Mouse (Mus musculus): Measurements from ENCODE around the gene Zfp36. TPM values are rescaled to one million over a fixed set of nuclear protein-coding genes. Genes with fewer than 3 reads are reported as not detected.
A peak's percentile ranks its signal among the peaks of the same experiment; 100 is the strongest.
"Not testable (repeated sequence)": the region's sequence is repeated elsewhere in the genome, so short reads cannot be mapped to it uniquely, and the experiment has no call there.

The Zfp36 gene
- polyA plus RNA-seq, 1 experiment from 2014 or later = 26.1 TPM

GRCm38 (mm10) chr7:28401030-28401429, 21.0 kb upstream of the Zfp36 start:
- Histone ChIP-seq H3K9me3 (replicated peaks; ENCODE audit: control insufficient read depth, low read length) (no peaks in the 10 kb centered on the region), H3K4me2 (ENCODE audit: low read depth, low read length) (no peak overlapping the region), H3K27ac (ENCODE audit: low read length) (no peak overlapping the region), H3K4me3 (replicated peaks; ENCODE audit: low read length) (no peak overlapping the region), H3K4me1 (ENCODE audit: control insufficient read depth, insufficient read depth, low read length) (no peaks in the 10 kb centered on the region), H3K9ac (ENCODE audit: low read length) (no peak overlapping the region), H3K36me3 (ENCODE audit: control insufficient read depth, insufficient read depth, low read length) (peaks cover 41% of the 10 kb centered on the region), H3K27me3 (ENCODE audit: control insufficient read depth, insufficient read depth, low read length) (no peaks in the 10 kb centered on the region)
- WGBS = 94% methylated on average over 1 of the region's 1 CpGs
- ATAC-seq (ENCODE audit: insufficient read depth, low FRiP score) = no peak

- peaks cover 23% of the 10 kb centered on the region for H3K36me3 ChIP-seq (ENCODE audit: control insufficient read depth, insufficient read depth, low read length)
- no peaks in the 10 kb centered on the region for H3K27me3 ChIP-seq (ENCODE audit: control insufficient read depth, insufficient read depth, low read length)
- no peak overlapping the region for H3K9ac ChIP-seq (ENCODE audit: low read length)
- peaks cover 2% of the 10 kb centered on the region; the same call in 1 of the 2 replicates for H3K4me1 ChIP-seq (ENCODE audit: control insufficient read depth, insufficient read depth, low read length)
- ATAC-seq (ENCODE audit: insufficient read depth, low FRiP score) = no peak
- no peak overlapping the region for H3K4me2 ChIP-seq (ENCODE audit: low read depth, low read length)
- H3K27ac ChIP-seq (ENCODE audit: low read length) = no peak overlapping the region
- H3K4me3 ChIP-seq (replicated peaks; ENCODE audit: low read length) = no peak overlapping the region
- H3K9me3 ChIP-seq (replicated peaks; ENCODE audit: control insufficient read depth, low read length) = no peaks in the 10 kb centered on the region
- WGBS = 90% methylated on average over 10 of the region's 10 CpGs
These were observed 18.8 kb upstream of the Zfp36 start for GRCm38 (mm10) chr7:28398696-28399340.

GRCm38 (mm10) chr7:28398000-28398399, 17.9 kb upstream of the Zfp36 start:
- WGBS = 58% methylated on average over 3 of the region's 3 CpGs
- Histone ChIP-seq H3K27ac (ENCODE audit: low read length) (no peak overlapping the region), H3K9me3 (replicated peaks; ENCODE audit: control insufficient read depth, low read length) (no peaks in the 10 kb centered on the region), H3K4me2 (ENCODE audit: low read depth, low read length) (no peak overlapping the region), H3K4me3 (replicated peaks; ENCODE audit: low read length) (no peak overlapping the region), H3K27me3 (ENCODE audit: control insufficient read depth, insufficient read depth, low read length) (no peaks in the 10 kb centered on the region), H3K4me1 (ENCODE audit: control insufficient read depth, insufficient read depth, low read length) (peaks cover 7% of the 10 kb centered on the region; the same call in 1 of the 2 replicates), H3K36me3 (ENCODE audit: control insufficient read depth, insufficient read depth, low read length) (peaks cover 17% of the 10 kb centered on the region), H3K9ac (ENCODE audit: low read length) (no peak overlapping the region)
- no peak for ATAC-seq (ENCODE audit: insufficient read depth, low FRiP score)

GRCm38 (mm10) chr7:28395425-28395824, 15.4 kb upstream of the Zfp36 start:
- Histone ChIP-seq H3K27ac (ENCODE audit: low read length) (no peak overlapping the region), H3K4me2 (ENCODE audit: low read depth, low read length) (no peak overlapping the region), H3K4me3 (replicated peaks; ENCODE audit: low read length) (no peak overlapping the region), H3K4me1 (ENCODE audit: control insufficient read depth, insufficient read depth, low read length) (peaks cover 14% of the 10 kb centered on the region), H3K9ac (ENCODE audit: low read length) (no peak overlapping the region), H3K36me3 (ENCODE audit: control insufficient read depth, insufficient read depth, low read length) (0 out of 2 replicates have a peak, but pooled peaks cover 16% of the 10 kb centered on the region), H3K27me3 (ENCODE audit: control insufficient read depth, insufficient read depth, low read length) (no peaks in the 10 kb centered on the region), H3K9me3 (replicated peaks; ENCODE audit: control insufficient read depth, low read length) (no peaks in the 10 kb centered on the region)
- WGBS = 92% methylated on average over 4 of the region's 4 CpGs
- no peak for ATAC-seq (ENCODE audit: insufficient read depth, low FRiP score)

- H3K4me2 ChIP-seq (ENCODE audit: low read depth, low read length) = peak overlapping the region; percentile 79
- WGBS = 4% methylated on average over 22 of the region's 22 CpGs
- H3K9me3 ChIP-seq (replicated peaks; ENCODE audit: control insufficient read depth, low read length) = no peaks in the 10 kb centered on the region
- no peaks in the 10 kb centered on the region for H3K27me3 ChIP-seq (ENCODE audit: control insufficient read depth, insufficient read depth, low read length)
- peaks cover 19% of the 10 kb centered on the region; the same call in 1 of the 2 replicates for H3K36me3 ChIP-seq (ENCODE audit: control insufficient read depth, insufficient read depth, low read length)
- peak overlapping the region; percentile 97 for H3K4me3 ChIP-seq (replicated peaks; ENCODE audit: low read length)
- ATAC-seq (ENCODE audit: insufficient read depth, low FRiP score) = 0 out of 2 replicates have a peak, but pooled peaks have one; percentile 2
- peak overlapping the region; percentile 91 for H3K9ac ChIP-seq (ENCODE audit: low read length)
- peak overlapping the region; percentile 84; the same call in 1 of the 2 replicates for H3K27ac ChIP-seq (ENCODE audit: low read length)
- peaks cover 14% of the 10 kb centered on the region for H3K4me1 ChIP-seq (ENCODE audit: control insufficient read depth, insufficient read depth, low read length)
These were observed 13.4 kb upstream of the Zfp36 start for GRCm38 (mm10) chr7:28393272-28393951.

- Histone ChIP-seq H3K4me1 (ENCODE audit: control insufficient read depth, insufficient read depth, low read length) (peaks cover 14% of the 10 kb centered on the region), H3K4me3 (replicated peaks; ENCODE audit: low read length) (peak within 1 kb of the TSS; percentile 97), H3K9me3 (replicated peaks; ENCODE audit: control insufficient read depth, low read length) (no peaks in the 10 kb centered on the region), H3K4me2 (ENCODE audit: low read depth, low read length) (peak within 1 kb of the TSS; percentile 79), H3K36me3 (ENCODE audit: control insufficient read depth, insufficient read depth, low read length) (peaks cover 15% of the 10 kb centered on the region; the same call in 1 of the 2 replicates), H3K9ac (ENCODE audit: low read length) (peak within 1 kb of the TSS; percentile 91), H3K27me3 (ENCODE audit: control insufficient read depth, insufficient read depth, low read length) (no peaks in the 10 kb centered on the region), H3K27ac (ENCODE audit: low read length) (peak within 1 kb of the TSS; percentile 84)
- under 1% methylated on average over 58 of the region's 58 CpGs for WGBS
- peak; percentile 97 for ATAC-seq (ENCODE audit: insufficient read depth, low FRiP score)
These were observed 12.6 kb upstream of the Zfp36 start, which contains the start of the genes Med29 and Paf1 for GRCm38 (mm10) chr7:28392429-28393271. Gene Med29 (minus strand): TSS chr7:28392708. Gene Paf1 (plus strand): TSS chr7:28392951.

- no peak overlapping the region for H3K27ac ChIP-seq (ENCODE audit: low read length)
- H3K27me3 ChIP-seq (ENCODE audit: control insufficient read depth, insufficient read depth, low read length) = no peaks in the 10 kb centered on the region
- H3K4me2 ChIP-seq (ENCODE audit: low read depth, low read length) = no peak overlapping the region
- no peak overlapping the region for H3K9ac ChIP-seq (ENCODE audit: low read length)
- H3K4me1 ChIP-seq (ENCODE audit: control insufficient read depth, insufficient read depth, low read length) = peaks cover 18% of the 10 kb centered on the region
- no peaks in the 10 kb centered on the region for H3K9me3 ChIP-seq (replicated peaks; ENCODE audit: control insufficient read depth, low read length)
- no peak for ATAC-seq (ENCODE audit: insufficient read depth, low FRiP score)
- WGBS = 100% methylated on average over 3 of the region's 3 CpGs
- peaks cover 10% of the 10 kb centered on the region; the same call in 1 of the 2 replicates for H3K36me3 ChIP-seq (ENCODE audit: control insufficient read depth, insufficient read depth, low read length)
- no peak overlapping the region for H3K4me3 ChIP-seq (replicated peaks; ENCODE audit: low read length)
These were observed 10.3 kb upstream of the Zfp36 start for GRCm38 (mm10) chr7:28390331-28390730.

GRCm38 (mm10) chr7:28387384-28387783, 7.3 kb upstream of the Zfp36 start:
- H3K4me3 ChIP-seq (replicated peaks; ENCODE audit: low read length); H3K9me3 ChIP-seq (replicated peaks; ENCODE audit: control insufficient read depth, low read length); H3K27ac ChIP-seq (ENCODE audit: low read length); H3K4me2 ChIP-seq (ENCODE audit: low read depth, low read length); H3K27me3 ChIP-seq (ENCODE audit: control insufficient read depth, insufficient read depth, low read length); ATAC-seq (ENCODE audit: insufficient read depth, low FRiP score); H3K9ac ChIP-seq (ENCODE audit: low read length): not testable (repeated sequence)
- WGBS = 85% methylated on average over 7 of the region's 7 CpGs
- peaks cover 10% of the 10 kb centered on the region; the same call in 1 of the 2 replicates for H3K36me3 ChIP-seq (ENCODE audit: control insufficient read depth, insufficient read depth, low read length)
- H3K4me1 ChIP-seq (ENCODE audit: control insufficient read depth, insufficient read depth, low read length) = peaks cover 23% of the 10 kb centered on the region

Data from stomach, embryonic 16.5 days (tissue).